Mouse (Mus musculus): Measurements from ENCODE around the gene Stambp. TPM values are rescaled to one million over a fixed set of nuclear protein-coding genes. Genes with fewer than 3 reads are reported as not detected.

Stambp gene
- polyA plus RNA-seq, 1 experiment from 2014 or later: 13.9 TPM

DNA sequence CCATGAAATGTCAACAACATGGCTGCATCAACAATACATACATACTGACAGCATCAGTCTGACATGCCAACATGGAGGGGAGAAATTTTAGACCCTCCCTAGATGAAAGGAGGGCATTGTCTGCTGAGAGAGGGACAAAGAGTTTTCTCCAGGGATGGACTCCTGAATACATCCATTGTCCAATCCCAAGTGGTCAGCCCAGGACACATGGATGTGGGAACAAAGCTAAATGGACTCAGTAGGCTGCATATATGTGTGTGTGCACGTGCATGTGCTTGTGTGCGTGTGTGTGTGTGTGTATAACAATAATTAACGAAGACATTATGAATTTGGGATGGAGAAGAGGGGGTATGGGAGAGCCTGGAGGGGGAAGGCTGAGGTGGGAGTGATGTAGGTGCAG is 26.8 kb downstream of the Stambp start:
- H3K36me3 ChIP-seq (replicated peaks): peaks cover 16% of the 10 kb centered on the region
- 80% methylated on average over 3 of the region's 3 CpGs for WGBS
- H3K27ac ChIP-seq: no peak overlapping the region
- DNase-seq (ENCODE audit: extremely low spot score, low spot score): no peak
- H3K27me3 ChIP-seq (ENCODE audit: poor library complexity, severe bottlenecking): no peaks in the 10 kb centered on the region
- no peaks in the 10 kb centered on the region for H3K9me3 ChIP-seq
- H3K4me1 ChIP-seq: peaks cover 3% of the 10 kb centered on the region; the same call in 1 of the 2 replicates
- no peak overlapping the region for H3K4me3 ChIP-seq

GRCm38 (mm10) chr6:83541756-83542456 is 30.6 kb downstream of the Stambp start:
- DNase-seq (ENCODE audit: extremely low spot score, low spot score): no peak
- Histone ChIP-seq H3K27me3 (ENCODE audit: poor library complexity, severe bottlenecking) (no peaks in the 10 kb centered on the region), H3K27ac (no peak overlapping the region), H3K4me1 (peaks cover 3% of the 10 kb centered on the region; the same call in 1 of the 2 replicates), H3K36me3 (replicated peaks) (peaks cover 8% of the 10 kb centered on the region), H3K9me3 (no peaks in the 10 kb centered on the region), H3K4me3 (no peak overlapping the region)
- WGBS: 82% methylated on average over 11 of the region's 11 CpGs

DNA sequence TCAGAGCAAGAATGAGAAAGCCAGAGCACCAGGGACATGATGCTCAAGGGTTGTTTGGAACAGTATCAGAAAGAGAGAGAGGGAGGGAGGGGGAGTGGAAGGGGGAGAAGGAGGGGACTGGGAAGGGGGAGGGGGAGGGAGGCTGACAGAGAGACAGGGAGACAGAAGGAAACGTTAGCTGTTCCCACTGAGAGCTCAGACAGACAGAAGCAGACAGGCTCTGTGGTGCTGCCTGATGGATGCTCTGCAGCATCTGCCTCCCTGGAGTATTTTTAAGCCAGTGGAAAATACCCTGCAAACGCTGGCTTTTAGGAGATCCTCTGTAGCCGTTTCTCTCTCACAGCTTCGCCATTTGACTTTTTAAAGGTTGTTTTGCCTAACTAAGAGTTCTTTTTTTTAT is 32.5 kb downstream of the Stambp start:
- Histone ChIP-seq H3K4me1 (peaks cover 14% of the 10 kb centered on the region), H3K36me3 (replicated peaks) (no peaks in the 10 kb centered on the region), H3K4me3 (no peak overlapping the region), H3K27ac (no peak overlapping the region), H3K27me3 (ENCODE audit: poor library complexity, severe bottlenecking) (no peaks in the 10 kb centered on the region), H3K9me3 (no peaks in the 10 kb centered on the region)
- no peak for DNase-seq (ENCODE audit: extremely low spot score, low spot score)
- 46% methylated on average over 4 of the region's 4 CpGs for WGBS

GRCm38 (mm10) chr6:83536795-83537059 is 35.8 kb downstream of the Stambp start:
- no peak for DNase-seq (ENCODE audit: extremely low spot score, low spot score)
- Histone ChIP-seq H3K27ac (peak overlapping the region; percentile 48), H3K27me3 (ENCODE audit: poor library complexity, severe bottlenecking) (no peaks in the 10 kb centered on the region; the same call in 1 of the 2 replicates), H3K4me1 (peaks cover 14% of the 10 kb centered on the region), H3K4me3 (no peak overlapping the region), H3K36me3 (replicated peaks) (no peaks in the 10 kb centered on the region), H3K9me3 (no peaks in the 10 kb centered on the region)
- WGBS: 57% methylated on average over 6 of the region's 6 CpGs

GRCm38 (mm10) chr6:83536028-83536794 is 36.3 kb downstream of the Stambp start, which contains the start of gene Actg2:
Gene Actg2 (minus strand): TSS chr6:83536265.
- DNase-seq (ENCODE audit: extremely low spot score, low spot score): no peak
- no peak within 1 kb of the TSS for H3K4me3 ChIP-seq

GRCm38 (mm10) chr6:83532608-83533007 is 39.9 kb downstream of the Stambp start:
- Histone ChIP-seq H3K27ac (no peak overlapping the region), H3K9me3 (no peaks in the 10 kb centered on the region), H3K27me3 (ENCODE audit: poor library complexity, severe bottlenecking) (no peaks in the 10 kb centered on the region; the same call in 1 of the 2 replicates), H3K36me3 (replicated peaks) (no peaks in the 10 kb centered on the region), H3K4me1 (peaks cover 11% of the 10 kb centered on the region), H3K4me3 (no peak overlapping the region)
- DNase-seq (ENCODE audit: extremely low spot score, low spot score): no peak
- 82% methylated on average over 2 of the region's 2 CpGs for WGBS

More at GRCm38 (mm10) chr6:83536028-83536794, 36.3 kb downstream of the Stambp start, which contains the start of gene Actg2:
- Histone ChIP-seq H3K9me3 (no peaks in the 10 kb centered on the region), H3K27ac (peak within 1 kb of the TSS; percentile 48), H3K4me1 (peaks cover 14% of the 10 kb centered on the region), H3K36me3 (replicated peaks) (no peaks in the 10 kb centered on the region), H3K27me3 (ENCODE audit: poor library complexity, severe bottlenecking) (no peaks in the 10 kb centered on the region; the same call in 1 of the 2 replicates)
- WGBS: 66% methylated on average over 12 of the region's 12 CpGs

GRCm38 (mm10) chr6:83523194-83523593 is 49.3 kb downstream of the Stambp start:
- H3K4me3 ChIP-seq: no peak overlapping the region
- no peak for DNase-seq (ENCODE audit: extremely low spot score, low spot score)
- H3K27ac ChIP-seq: no peak overlapping the region
- H3K27me3 ChIP-seq (ENCODE audit: poor library complexity, severe bottlenecking): no peaks in the 10 kb centered on the region
- WGBS: 78% methylated on average over 6 of the region's 6 CpGs
- no peaks in the 10 kb centered on the region for H3K9me3 ChIP-seq
- H3K4me1 ChIP-seq: no peaks in the 10 kb centered on the region
- H3K36me3 ChIP-seq (replicated peaks): no peaks in the 10 kb centered on the region

- WGBS: 79% methylated on average over 6 of the region's 6 CpGs
- no peak overlapping the region for H3K4me3 ChIP-seq
- no peak overlapping the region for H3K27ac ChIP-seq
- no peaks in the 10 kb centered on the region for H3K36me3 ChIP-seq (replicated peaks)
- no peak for DNase-seq (ENCODE audit: extremely low spot score, low spot score)
- no peaks in the 10 kb centered on the region for H3K9me3 ChIP-seq
- no peaks in the 10 kb centered on the region for H3K27me3 ChIP-seq (ENCODE audit: poor library complexity, severe bottlenecking)
- no peaks in the 10 kb centered on the region for H3K4me1 ChIP-seq
Measured at GRCm38 (mm10) chr6:83521784-83522183, 50.7 kb downstream of the Stambp start.

GRCm38 (mm10) chr6:83518637-83519036 is 53.9 kb downstream of the Stambp start:
- H3K9me3 ChIP-seq: no peaks in the 10 kb centered on the region
- no peaks in the 10 kb centered on the region for H3K36me3 ChIP-seq (replicated peaks)
- 94% methylated on average over 3 of the region's 3 CpGs for WGBS
- no peaks in the 10 kb centered on the region for H3K27me3 ChIP-seq (ENCODE audit: poor library complexity, severe bottlenecking)
- no peak for DNase-seq (ENCODE audit: extremely low spot score, low spot score)
- H3K27ac ChIP-seq: no peak overlapping the region
- H3K4me1 ChIP-seq: no peaks in the 10 kb centered on the region
- no peak overlapping the region for H3K4me3 ChIP-seq

GRCm38 (mm10) chr6:83515172-83515571 is 57.4 kb downstream of the Stambp start:
- DNase-seq (ENCODE audit: extremely low spot score, low spot score): no peak
- Histone ChIP-seq H3K4me3 (no peak overlapping the region), H3K4me1 (no peaks in the 10 kb centered on the region), H3K36me3 (replicated peaks) (no peaks in the 10 kb centered on the region), H3K27me3 (ENCODE audit: poor library complexity, severe bottlenecking) (no peaks in the 10 kb centered on the region), H3K27ac (no peak overlapping the region), H3K9me3 (no peaks in the 10 kb centered on the region)
- WGBS: 81% methylated on average over 3 of the region's 3 CpGs

- DNase-seq (ENCODE audit: extremely low spot score, low spot score): peak; percentile 44
- H3K9me3 ChIP-seq: no peaks in the 10 kb centered on the region
- H3K4me1 ChIP-seq: peaks cover 5% of the 10 kb centered on the region
- no peaks in the 10 kb centered on the region for H3K36me3 ChIP-seq (replicated peaks)
- H3K27ac ChIP-seq: no peak overlapping the region
- 24% methylated on average over 1 of the region's 1 CpGs for WGBS
- H3K4me3 ChIP-seq: no peak overlapping the region
- H3K27me3 ChIP-seq (ENCODE audit: poor library complexity, severe bottlenecking): no peaks in the 10 kb centered on the region
Measured at GRCm38 (mm10) chr6:83512495-83512894, 60.0 kb downstream of the Stambp start.

DNA sequence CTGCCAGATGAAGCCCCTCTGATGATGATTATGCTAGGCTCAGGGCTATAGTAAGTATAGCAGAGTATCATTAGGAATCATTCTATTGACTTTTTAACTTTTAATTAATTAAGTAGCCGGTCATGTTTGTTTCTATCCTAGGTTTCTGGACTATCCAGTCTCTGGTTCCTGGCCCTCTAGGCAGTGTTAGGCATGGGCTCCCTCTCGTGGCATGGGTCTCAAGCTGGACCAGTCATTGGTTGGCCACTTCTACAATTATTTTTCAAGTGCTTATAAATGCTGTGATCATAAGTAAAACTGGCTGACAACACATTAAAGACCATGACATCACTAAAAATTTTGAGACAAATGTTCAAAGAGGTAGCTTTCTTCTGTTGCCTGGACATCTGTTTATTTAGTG is 62.3 kb downstream of the Stambp start:
- no peak for DNase-seq (ENCODE audit: extremely low spot score, low spot score)
- 75% methylated on average over 2 of the region's 2 CpGs for WGBS
- Histone ChIP-seq H3K9me3 (no peaks in the 10 kb centered on the region), H3K4me1 (peaks cover 19% of the 10 kb centered on the region), H3K36me3 (replicated peaks) (no peaks in the 10 kb centered on the region), H3K27ac (no peak overlapping the region), H3K4me3 (no peak overlapping the region), H3K27me3 (ENCODE audit: poor library complexity, severe bottlenecking) (no peaks in the 10 kb centered on the region)

DNA sequence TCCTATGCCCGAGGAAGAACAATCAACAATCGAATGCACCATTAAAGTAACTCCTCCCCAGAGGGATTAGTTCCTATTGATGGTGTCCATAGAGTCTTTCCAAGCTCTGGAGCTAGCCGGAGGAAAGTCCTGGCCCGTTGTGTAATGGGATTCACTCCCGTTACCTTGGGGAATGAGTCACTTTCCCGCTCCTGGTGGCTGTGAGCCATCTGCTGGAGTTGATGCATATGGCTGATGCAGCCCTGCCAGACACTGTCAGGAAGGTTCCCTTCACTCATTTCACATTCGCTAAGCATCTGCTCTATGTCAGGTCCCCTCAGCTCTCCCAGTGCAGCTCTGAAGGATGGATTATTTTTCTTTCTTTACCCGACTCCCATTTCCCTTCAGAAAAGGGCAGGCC is 63.1 kb downstream of the Stambp start:
- Histone ChIP-seq H3K27me3 (ENCODE audit: poor library complexity, severe bottlenecking) (no peaks in the 10 kb centered on the region), H3K36me3 (replicated peaks) (no peaks in the 10 kb centered on the region), H3K9me3 (no peaks in the 10 kb centered on the region), H3K27ac (no peak overlapping the region), H3K4me1 (peaks cover 24% of the 10 kb centered on the region), H3K4me3 (no peak overlapping the region)
- 53% methylated on average over 8 of the region's 8 CpGs for WGBS
- no peak for DNase-seq (ENCODE audit: extremely low spot score, low spot score)
